ENCODE assay signal across 9 mouse cellular contexts in the genomic region with DNA sequence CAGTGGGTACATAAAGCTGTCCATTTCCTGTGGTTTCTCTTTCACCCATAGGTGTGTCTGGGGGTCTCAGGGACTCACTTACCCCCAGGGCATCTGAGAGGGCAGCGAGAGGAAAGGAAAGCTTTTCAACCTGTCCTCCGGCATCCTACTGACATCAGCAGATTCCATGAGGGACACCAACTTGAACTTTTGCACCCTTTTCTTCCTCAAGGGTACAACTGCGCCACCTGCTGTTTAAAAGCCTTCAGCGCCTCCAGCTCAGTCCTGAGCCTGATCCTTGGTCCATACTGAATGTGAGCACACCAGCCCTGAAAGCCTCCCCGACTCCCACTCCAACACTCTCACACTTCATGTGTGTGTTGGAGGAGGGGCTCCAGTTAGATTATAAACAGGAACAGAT. TPM values are rescaled to one million over a fixed set of nuclear protein-coding genes. Genes with fewer than 3 reads are reported as not detected.
DNase-seq lines count a peak whose midpoint lies in the region; ATAC-seq and TF ChIP-seq lines count a peak whose summit lies in the region.
"Had no signal": no experiment of that assay in that cellular context is flagged by ENCODE, and none has a peak within 500 bp of the region (broad histone marks: within the 10 kb centered on the region; RNA-seq: fewer than 3 reads in every experiment).

No protein-coding gene starts in this region.

- DNase-seq in forebrain, embryonic 11.5 days (ENCODE audit: low spot score), result peak; percentile 80
- peak; percentile 82 for DNase-seq in 416B (ENCODE audit: low read depth)
- peak; percentile 79 to 85 for DNase-seq in adrenal gland, postnatal 36 days
- DNase-seq in gastrocnemius, adult 2 months, result peak; percentile 71
- peak; percentile 87 for DNase-seq in testis, postnatal 10 days (ENCODE audit: low spot score)

- no peaks in the 10 kb centered on the region for H3K27me3 ChIP-seq in forebrain, embryonic 11.5 days (ENCODE audit: control insufficient read depth, insufficient read depth, low read length)
- no peaks in the 10 kb centered on the region for H3K27me3 ChIP-seq in forebrain, embryonic 13.5 days
- H3K27me3 ChIP-seq in kidney, embryonic 14.5 days (ENCODE audit: control insufficient read depth, insufficient read depth, low read length), result no peaks in the 10 kb centered on the region
- no peaks in the 10 kb centered on the region for H3K27me3 ChIP-seq in megakaryocyte, embryonic 14.5 days (replicated peaks)
- H3K27me3 ChIP-seq: limb, embryonic 15.5 days had no signal

- no peak overlapping the region for H3K27ac ChIP-seq in forebrain, embryonic 11.5 days (ENCODE audit: low read depth, low read length)
- no peak overlapping the region for H3K27ac ChIP-seq in forebrain, embryonic 13.5 days
- H3K27ac ChIP-seq in gastrocnemius, adult 2 months, result no peak overlapping the region
- no peak overlapping the region for H3K27ac ChIP-seq in kidney, embryonic 14.5 days (ENCODE audit: low read depth, low read length)
- H3K27ac ChIP-seq: limb, embryonic 15.5 days had no signal

- WGBS in forebrain, embryonic 11.5 days, result 22% methylated on average over 5 of the region's 5 CpGs
- WGBS in forebrain, embryonic 13.5 days, result 22% methylated on average over 5 of the region's 5 CpGs
- WGBS in kidney, embryonic 14.5 days, result 12% methylated on average over 5 of the region's 5 CpGs

- H3K9me3 ChIP-seq in forebrain, embryonic 11.5 days (ENCODE audit: control insufficient read depth, low read length), result no peaks in the 10 kb centered on the region
- no peaks in the 10 kb centered on the region for H3K9me3 ChIP-seq in forebrain, embryonic 13.5 days (replicated peaks)
- no peaks in the 10 kb centered on the region for H3K9me3 ChIP-seq in kidney, embryonic 14.5 days (ENCODE audit: control insufficient read depth, low read length)
- H3K9me3 ChIP-seq in megakaryocyte, embryonic 14.5 days, result peaks cover 9% of the 10 kb centered on the region; the same call in 1 of the 2 replicates
- H3K9me3 ChIP-seq: limb, embryonic 15.5 days had no signal

- no peak overlapping the region for H3K4me3 ChIP-seq in forebrain, embryonic 11.5 days (ENCODE audit: low read depth, low read length)
- no peak overlapping the region for H3K4me3 ChIP-seq in forebrain, embryonic 13.5 days
- no peak overlapping the region for H3K4me3 ChIP-seq in gastrocnemius, adult 2 months
- H3K4me3 ChIP-seq in kidney, embryonic 14.5 days (ENCODE audit: low read length), result no peak overlapping the region
- H3K4me3 ChIP-seq in megakaryocyte, embryonic 14.5 days (replicated peaks), result peak overlapping the region; percentile 38
- H3K4me3 ChIP-seq: limb, embryonic 15.5 days had no signal

- ATAC-seq in forebrain, embryonic 11.5 days (replicated peaks; ENCODE audit: low FRiP score), result no peak
- no peak; the same call in 1 of the 2 replicates for ATAC-seq in forebrain, embryonic 13.5 days
- peak; percentile 44; the same call in 1 of the 2 replicates for ATAC-seq in kidney, embryonic 14.5 days (ENCODE audit: low FRiP score, low TSS enrichment)

- no peaks in the 10 kb centered on the region for H3K36me3 ChIP-seq in forebrain, embryonic 11.5 days (ENCODE audit: control insufficient read depth, insufficient read depth, low read length)
- H3K36me3 ChIP-seq in forebrain, embryonic 13.5 days (ENCODE audit: poor library complexity, severe bottlenecking), result no peaks in the 10 kb centered on the region
- peaks cover 20% of the 10 kb centered on the region; the same call in 1 of the 2 replicates for H3K36me3 ChIP-seq in kidney, embryonic 14.5 days (ENCODE audit: control insufficient read depth, insufficient read depth, low read length)
- H3K36me3 ChIP-seq in megakaryocyte, embryonic 14.5 days (replicated peaks; ENCODE audit: low read length), result no peaks in the 10 kb centered on the region

- no peak overlapping the region for H3K4me2 ChIP-seq in forebrain, embryonic 11.5 days (ENCODE audit: low read depth, low read length, severe bottlenecking)
- H3K4me2 ChIP-seq in forebrain, embryonic 13.5 days, result no peak overlapping the region
- no peak overlapping the region for H3K4me2 ChIP-seq in kidney, embryonic 14.5 days (replicated peaks; ENCODE audit: low read depth, low read length)
- H3K4me2 ChIP-seq: limb, embryonic 15.5 days had no signal

- intact Hi-C loops in gastrocnemius, adult 2 months (cut with DNase I), result no loop called here

- TF ChIP-seq CTCF in gastrocnemius, adult 2 months (IDR thresholded peaks at IDR 0.05), result peak; percentile 85

- H3K9ac ChIP-seq in forebrain, embryonic 11.5 days (ENCODE audit: low read length), result no peak overlapping the region
- no peak overlapping the region for H3K9ac ChIP-seq in forebrain, embryonic 13.5 days
- no peak overlapping the region for H3K9ac ChIP-seq in kidney, embryonic 14.5 days (ENCODE audit: low read depth, low read length)
- H3K9ac ChIP-seq: limb, embryonic 15.5 days had no signal

- no peaks in the 10 kb centered on the region for H3K4me1 ChIP-seq in forebrain, embryonic 11.5 days (replicated peaks; ENCODE audit: control insufficient read depth, insufficient read depth, low read length)
- 0 out of 2 replicates have a peak, but pooled peaks cover 4% of the 10 kb centered on the region for H3K4me1 ChIP-seq in forebrain, embryonic 13.5 days
- H3K4me1 ChIP-seq in kidney, embryonic 14.5 days (ENCODE audit: control insufficient read depth, insufficient read depth, low read length), result no peaks in the 10 kb centered on the region
- no peaks in the 10 kb centered on the region for H3K4me1 ChIP-seq in megakaryocyte, embryonic 14.5 days

RNA-seq across cellular contexts. Expression of a gene that starts 16.2 kb away (rescaled TPM):
- polyA plus RNA-seq in forebrain, embryonic 11.5 days (2014; fragmentation: Nextera tagmentation; extraction: Ambion mirVana), result 47.2 and 48.4 TPM in 2 replicates
- polyA plus RNA-seq in forebrain, embryonic 13.5 days (2015; fragmentation: Nextera tagmentation; extraction: Ambion mirVana), result 8.5 and 9.2 TPM in 2 replicates
- 10 to 100 TPM; 18.0 to 18.4 TPM for total RNA-seq in adrenal gland, postnatal 36 days (2021)
- 1 to 10 TPM; 3.3 to 4.4 TPM for total RNA-seq in gastrocnemius, adult 2 months (2021)
- 24.9 and 51.9 TPM in 2 replicates for polyA plus RNA-seq in kidney, embryonic 14.5 days (2014; fragmentation: Nextera tagmentation; extraction: Ambion mirVana)
- not detected in 2 replicates for polyA plus RNA-seq in megakaryocyte, embryonic 14.5 days (2012; ENCODE audit: insufficient read depth, low replicate concordance)
